Mouse (Mus musculus): ENCODE results near the gene Mitf. TPM values are rescaled to one million over a fixed set of nuclear protein-coding genes. Genes with fewer than 3 reads are reported as not detected.

The Mitf gene
- polyA plus RNA-seq, 1 experiment from 2014 or later = 1.6 TPM

- H3K4me3 ChIP-seq (ENCODE audit: low read length) = no peak overlapping the region
- H3K36me3 ChIP-seq (ENCODE audit: control insufficient read depth, insufficient read depth, low read length) = no peaks in the 10 kb centered on the region
- no peaks in the 10 kb centered on the region for H3K4me1 ChIP-seq (ENCODE audit: control insufficient read depth, insufficient read depth, low read depth, low read length)
- H3K9ac ChIP-seq (ENCODE audit: low read depth, low read length) = no peak overlapping the region
- no peak for ATAC-seq
- no peaks in the 10 kb centered on the region for H3K27me3 ChIP-seq (replicated peaks; ENCODE audit: control insufficient read depth, insufficient read depth, low read length)
- no peaks in the 10 kb centered on the region for H3K9me3 ChIP-seq (ENCODE audit: control insufficient read depth, low read length)
- 88% methylated on average over 1 of the region's 1 CpGs for WGBS
- H3K27ac ChIP-seq (ENCODE audit: low read depth, low read length) = no peak overlapping the region
- no peak overlapping the region for H3K4me2 ChIP-seq (ENCODE audit: low read length)
These were observed 10.0 kb downstream of the Mitf start for GRCm38 (mm10) chr6:97816806-97817205.

- H3K4me3 ChIP-seq (ENCODE audit: low read length) = no peak overlapping the region
- H3K27me3 ChIP-seq (replicated peaks; ENCODE audit: control insufficient read depth, insufficient read depth, low read length) = no peaks in the 10 kb centered on the region
- no peak overlapping the region for H3K27ac ChIP-seq (ENCODE audit: low read depth, low read length)
- H3K4me2 ChIP-seq (ENCODE audit: low read length) = no peak overlapping the region
- ATAC-seq = no peak
- no peak overlapping the region for H3K9ac ChIP-seq (ENCODE audit: low read depth, low read length)
- 52% methylated on average over 6 of the region's 6 CpGs for WGBS
- no peaks in the 10 kb centered on the region for H3K36me3 ChIP-seq (ENCODE audit: control insufficient read depth, insufficient read depth, low read length)
- no peaks in the 10 kb centered on the region for H3K9me3 ChIP-seq (ENCODE audit: control insufficient read depth, low read length)
- no peaks in the 10 kb centered on the region for H3K4me1 ChIP-seq (ENCODE audit: control insufficient read depth, insufficient read depth, low read depth, low read length)
These were observed 11.3 kb downstream of the Mitf start for GRCm38 (mm10) chr6:97818128-97818527.

GRCm38 (mm10) chr6:97818948-97819347 lies 12.1 kb downstream of the Mitf start:
- Histone ChIP-seq H3K27me3 (replicated peaks; ENCODE audit: control insufficient read depth, insufficient read depth, low read length) (no peaks in the 10 kb centered on the region), H3K4me3 (ENCODE audit: low read length) (no peak overlapping the region), H3K9me3 (ENCODE audit: control insufficient read depth, low read length) (no peaks in the 10 kb centered on the region), H3K9ac (ENCODE audit: low read depth, low read length) (no peak overlapping the region), H3K36me3 (ENCODE audit: control insufficient read depth, insufficient read depth, low read length) (no peaks in the 10 kb centered on the region), H3K4me2 (ENCODE audit: low read length) (no peak overlapping the region), H3K4me1 (ENCODE audit: control insufficient read depth, insufficient read depth, low read depth, low read length) (no peaks in the 10 kb centered on the region), H3K27ac (ENCODE audit: low read depth, low read length) (no peak overlapping the region)
- no peak for ATAC-seq
- 88% methylated on average over 5 of the region's 5 CpGs for WGBS

DNA sequence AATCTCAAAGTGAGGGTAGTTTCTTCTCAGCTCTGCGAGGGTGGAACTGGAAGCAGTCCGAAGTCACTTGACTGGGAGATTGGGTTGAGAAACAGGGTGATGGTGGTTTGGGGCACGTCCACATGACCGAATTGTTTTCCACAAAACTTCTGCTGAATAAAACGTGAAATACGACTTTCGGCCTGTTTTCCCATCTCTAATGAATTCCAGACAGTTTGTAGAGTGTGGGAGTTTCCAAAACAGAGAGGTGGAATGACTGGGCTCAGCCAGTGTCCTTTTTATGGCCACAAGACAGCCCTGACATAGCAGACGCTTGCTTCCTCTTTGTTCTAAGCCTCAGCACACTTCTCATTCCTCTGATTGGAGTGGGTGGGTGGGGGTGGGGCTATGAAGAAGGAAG lies 13.7 kb downstream of the Mitf start:
- WGBS = 81% methylated on average over 8 of the region's 8 CpGs
- H3K27me3 ChIP-seq (replicated peaks; ENCODE audit: control insufficient read depth, insufficient read depth, low read length) = no peaks in the 10 kb centered on the region
- no peak overlapping the region for H3K4me3 ChIP-seq (ENCODE audit: low read length)
- ATAC-seq = no peak
- no peaks in the 10 kb centered on the region for H3K4me1 ChIP-seq (ENCODE audit: control insufficient read depth, insufficient read depth, low read depth, low read length)
- no peaks in the 10 kb centered on the region for H3K36me3 ChIP-seq (ENCODE audit: control insufficient read depth, insufficient read depth, low read length)
- no peaks in the 10 kb centered on the region for H3K9me3 ChIP-seq (ENCODE audit: control insufficient read depth, low read length)
- H3K27ac ChIP-seq (ENCODE audit: low read depth, low read length) = no peak overlapping the region
- no peak overlapping the region for H3K9ac ChIP-seq (ENCODE audit: low read depth, low read length)
- H3K4me2 ChIP-seq (ENCODE audit: low read length) = no peak overlapping the region

DNA sequence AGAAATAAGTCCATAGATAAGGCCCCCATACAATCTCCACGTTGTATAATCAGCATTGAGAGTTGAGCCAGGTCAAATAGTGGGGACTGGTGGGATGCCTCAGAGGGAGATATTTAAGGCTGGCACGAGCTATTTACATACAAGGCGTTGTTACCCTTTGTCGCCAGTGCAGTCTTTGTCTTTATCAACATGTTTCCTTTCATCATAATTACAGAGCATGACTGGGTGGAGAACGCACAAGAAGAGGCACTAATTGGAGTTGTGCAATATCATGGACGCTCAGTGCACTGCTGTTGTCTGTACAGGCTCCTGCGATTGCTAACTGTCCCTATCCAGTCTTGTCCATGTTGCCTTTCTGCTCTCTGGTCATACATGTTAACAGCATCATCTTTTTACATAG lies 15.0 kb downstream of the Mitf start:
- 78% methylated on average over 7 of the region's 7 CpGs for WGBS
- Histone ChIP-seq H3K27ac (ENCODE audit: low read depth, low read length) (no peak overlapping the region), H3K9ac (ENCODE audit: low read depth, low read length) (no peak overlapping the region), H3K9me3 (ENCODE audit: control insufficient read depth, low read length) (no peaks in the 10 kb centered on the region), H3K36me3 (ENCODE audit: control insufficient read depth, insufficient read depth, low read length) (no peaks in the 10 kb centered on the region), H3K4me2 (ENCODE audit: low read length) (no peak overlapping the region), H3K4me1 (ENCODE audit: control insufficient read depth, insufficient read depth, low read depth, low read length) (no peaks in the 10 kb centered on the region), H3K4me3 (ENCODE audit: low read length) (no peak overlapping the region), H3K27me3 (replicated peaks; ENCODE audit: control insufficient read depth, insufficient read depth, low read length) (no peaks in the 10 kb centered on the region)
- ATAC-seq = no peak

GRCm38 (mm10) chr6:97826642-97827275 lies 19.9 kb downstream of the Mitf start:
- H3K27me3 ChIP-seq (replicated peaks; ENCODE audit: control insufficient read depth, insufficient read depth, low read length) = no peaks in the 10 kb centered on the region
- 92% methylated on average over 7 of the region's 7 CpGs for WGBS

GRCm38 (mm10) chr6:97828021-97828420 lies 21.2 kb downstream of the Mitf start:
- no peak for ATAC-seq
- 82% methylated on average over 3 of the region's 3 CpGs for WGBS
- Histone ChIP-seq H3K27ac (ENCODE audit: low read depth, low read length) (no peak overlapping the region), H3K9ac (ENCODE audit: low read depth, low read length) (no peak overlapping the region), H3K4me2 (ENCODE audit: low read length) (no peak overlapping the region), H3K4me3 (ENCODE audit: low read length) (no peak overlapping the region), H3K4me1 (ENCODE audit: control insufficient read depth, insufficient read depth, low read depth, low read length) (no peaks in the 10 kb centered on the region), H3K27me3 (replicated peaks; ENCODE audit: control insufficient read depth, insufficient read depth, low read length) (no peaks in the 10 kb centered on the region), H3K9me3 (ENCODE audit: control insufficient read depth, low read length) (no peaks in the 10 kb centered on the region), H3K36me3 (ENCODE audit: control insufficient read depth, insufficient read depth, low read length) (no peaks in the 10 kb centered on the region)

More at GRCm38 (mm10) chr6:97826642-97827275, 19.9 kb downstream of the Mitf start:
- H3K27ac ChIP-seq (ENCODE audit: low read depth, low read length) = no peak overlapping the region
- H3K4me1 ChIP-seq (ENCODE audit: control insufficient read depth, insufficient read depth, low read depth, low read length) = no peaks in the 10 kb centered on the region
- ATAC-seq = no peak
- no peaks in the 10 kb centered on the region for H3K9me3 ChIP-seq (ENCODE audit: control insufficient read depth, low read length)
- no peak overlapping the region for H3K4me2 ChIP-seq (ENCODE audit: low read length)
- H3K36me3 ChIP-seq (ENCODE audit: control insufficient read depth, insufficient read depth, low read length) = no peaks in the 10 kb centered on the region
- no peak overlapping the region for H3K9ac ChIP-seq (ENCODE audit: low read depth, low read length)
- H3K4me3 ChIP-seq (ENCODE audit: low read length) = no peak overlapping the region

GRCm38 (mm10) chr6:97828822-97829719 lies 22.2 kb downstream of the Mitf start:
- no peaks in the 10 kb centered on the region for H3K4me1 ChIP-seq (ENCODE audit: control insufficient read depth, insufficient read depth, low read depth, low read length)

DNA sequence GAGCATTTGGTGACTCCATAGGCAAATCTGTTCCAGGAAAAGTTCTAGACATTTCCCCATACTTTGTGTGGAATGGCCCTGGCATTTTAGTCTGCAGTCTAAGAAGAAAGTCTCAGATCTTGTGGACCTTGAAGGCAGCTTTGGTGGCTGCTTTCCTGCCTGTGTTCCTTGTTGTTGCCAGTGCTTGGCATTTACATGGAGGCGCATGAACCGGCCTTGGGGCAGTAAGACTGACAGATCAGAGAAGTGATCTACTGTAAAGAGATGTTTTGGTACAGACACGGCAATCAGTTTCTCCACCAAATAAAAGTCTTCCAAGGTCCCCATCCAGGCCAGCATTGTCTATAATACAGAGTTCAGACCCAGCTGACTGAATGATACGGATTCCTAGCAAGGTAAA lies 25.6 kb downstream of the Mitf start:
- H3K9ac ChIP-seq (ENCODE audit: low read depth, low read length) = no peak overlapping the region
- WGBS = 94% methylated on average over 4 of the region's 4 CpGs
- ATAC-seq = no peak
- H3K9me3 ChIP-seq (ENCODE audit: control insufficient read depth, low read length) = no peaks in the 10 kb centered on the region
- no peaks in the 10 kb centered on the region for H3K4me1 ChIP-seq (ENCODE audit: control insufficient read depth, insufficient read depth, low read depth, low read length)
- no peaks in the 10 kb centered on the region for H3K36me3 ChIP-seq (ENCODE audit: control insufficient read depth, insufficient read depth, low read length)
- H3K27ac ChIP-seq (ENCODE audit: low read depth, low read length) = no peak overlapping the region
- H3K4me3 ChIP-seq (ENCODE audit: low read length) = no peak overlapping the region
- no peak overlapping the region for H3K4me2 ChIP-seq (ENCODE audit: low read length)
- H3K27me3 ChIP-seq (replicated peaks; ENCODE audit: control insufficient read depth, insufficient read depth, low read length) = no peaks in the 10 kb centered on the region

More at GRCm38 (mm10) chr6:97828822-97829719, 22.2 kb downstream of the Mitf start:
- WGBS = 75% methylated on average over 13 of the region's 13 CpGs
- Histone ChIP-seq H3K36me3 (ENCODE audit: control insufficient read depth, insufficient read depth, low read length) (no peaks in the 10 kb centered on the region), H3K4me3 (ENCODE audit: low read length) (no peak overlapping the region), H3K9ac (ENCODE audit: low read depth, low read length) (no peak overlapping the region), H3K27ac (ENCODE audit: low read depth, low read length) (no peak overlapping the region), H3K4me2 (ENCODE audit: low read length) (no peak overlapping the region), H3K27me3 (replicated peaks; ENCODE audit: control insufficient read depth, insufficient read depth, low read length) (no peaks in the 10 kb centered on the region), H3K9me3 (ENCODE audit: control insufficient read depth, low read length) (no peaks in the 10 kb centered on the region)
- no peak for ATAC-seq

Measured in hindbrain, embryonic 16.5 days (tissue).